Mouse (Mus musculus) heart, adult 2 months (tissue): ENCODE measurements at regions not wholly inside any gene's neighbourhood (a gene's known extent, or its start where the extent isn't known, plus 50 kb on each side); places are given as distances from the start of the nearest gene placed in this dataset.

Experiments
- CTCF ChIP-seq: fragments of 200-600 bp; IDR thresholded peaks from 2 replicates; pipeline ENCODE4 v1.8.1; 2022; ENCODE audit warnings: antibody characterized with exemption, mild to moderate bottlenecking, moderate library complexity
- POLR2A ChIP-seq: fragments of 200-500 bp; IDR thresholded peaks from 2 replicates; pipeline ENCODE4 v1.6.1; 2011; ENCODE audit warnings: mild to moderate bottlenecking, low read depth, low read length, control low read depth; ENCODE audit not compliant: insufficient read depth

DNA sequence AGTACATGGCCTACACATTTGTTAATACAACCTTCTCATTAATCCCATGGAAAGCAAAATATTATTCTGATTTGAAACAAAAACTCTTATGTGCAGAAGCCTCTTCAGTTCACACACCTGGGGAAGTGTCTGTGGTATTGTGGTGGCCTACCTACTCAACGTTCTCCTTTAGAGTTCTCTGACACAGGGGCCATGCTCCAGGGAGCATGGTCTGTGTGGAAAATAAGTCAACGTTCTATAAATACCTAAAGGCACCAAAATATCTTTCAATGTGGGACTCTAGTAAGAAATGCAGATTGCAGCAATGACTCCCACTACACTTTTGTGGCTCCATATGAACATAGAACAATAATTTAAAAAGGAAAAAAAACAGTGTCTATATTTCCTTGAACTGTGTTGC is 489.0 kb upstream of the A1bg start:
- TF ChIP-seq CTCF = no peak
- no peak for TF ChIP-seq POLR2A
